Mouse (Mus musculus) regulatory T cell (primary cell): ENCODE results near the gene Nav2.

ENCODE experiments used
- in situ Hi-C: fragments of 300-600 bp; cut with MboI, MseI; formaldehyde crosslinking; loops from one replicate; pipeline ENCODE4 v1.15.1; 2025; ENCODE audit warnings: high pct_unique_total_duplicates

Nav2 gene

DNA sequence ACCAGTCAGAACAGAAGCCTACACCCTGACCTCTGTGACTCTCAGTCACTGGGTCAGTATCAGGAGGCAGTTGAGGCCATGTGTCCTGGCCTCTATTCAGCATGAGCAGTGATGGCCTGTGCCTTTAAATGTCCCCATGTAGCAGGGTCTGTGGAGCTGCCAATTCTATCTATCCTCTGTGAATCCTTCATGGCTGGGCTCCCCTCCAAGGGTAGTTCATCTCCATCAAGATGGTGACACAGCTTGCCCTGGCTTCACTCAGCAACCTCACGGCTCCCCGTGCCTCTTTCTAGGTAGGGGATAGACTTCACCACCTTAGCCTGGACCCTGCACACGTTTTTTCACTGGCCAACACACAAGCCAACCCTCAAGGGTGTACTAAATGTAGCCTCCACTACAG lies 689.3 kb downstream of the Nav2 start:
- in situ Hi-C loops, result no loop called here

DNA sequence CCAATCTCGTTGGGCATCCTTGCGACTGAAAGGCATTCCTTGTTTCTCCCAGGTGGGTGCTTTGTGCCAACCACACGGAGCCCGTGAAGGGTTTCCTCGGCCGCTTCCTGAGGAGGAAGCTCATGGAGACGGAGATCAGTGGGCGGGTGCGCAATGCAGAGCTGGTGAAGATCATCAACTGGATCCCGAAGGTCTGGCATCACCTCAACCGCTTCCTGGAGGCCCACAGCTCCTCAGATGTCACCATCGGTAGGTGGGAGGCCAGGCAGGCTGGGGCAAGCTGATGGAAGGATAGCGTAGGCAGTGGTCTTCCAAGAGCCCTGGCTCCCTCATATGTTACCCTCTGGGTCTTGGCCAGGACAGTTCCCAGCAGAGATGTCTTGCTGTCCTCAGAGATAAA lies 689.7 kb downstream of the Nav2 start:
- in situ Hi-C loops, result no loop called here

DNA sequence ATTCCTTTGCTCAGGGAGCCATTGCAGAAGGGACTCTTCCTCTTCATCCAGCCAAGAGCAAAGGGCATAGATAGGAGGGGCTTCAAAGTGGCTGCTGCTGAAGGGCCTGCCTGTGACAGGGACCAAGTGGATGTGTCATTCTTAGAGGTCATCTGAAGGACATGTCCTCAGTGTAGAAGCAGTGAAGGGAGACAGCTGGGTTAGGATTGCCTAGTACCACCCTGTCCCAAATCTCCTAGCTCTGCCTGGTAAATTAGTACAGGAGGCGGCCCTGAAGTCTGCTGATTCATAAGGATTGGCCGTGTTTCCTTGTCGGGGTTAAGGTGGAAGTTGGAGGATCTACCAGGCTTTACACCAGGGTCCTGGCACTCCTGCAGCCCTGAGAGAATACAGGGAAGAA lies 691.4 kb downstream of the Nav2 start:
- in situ Hi-C loops, result no loop called here

DNA sequence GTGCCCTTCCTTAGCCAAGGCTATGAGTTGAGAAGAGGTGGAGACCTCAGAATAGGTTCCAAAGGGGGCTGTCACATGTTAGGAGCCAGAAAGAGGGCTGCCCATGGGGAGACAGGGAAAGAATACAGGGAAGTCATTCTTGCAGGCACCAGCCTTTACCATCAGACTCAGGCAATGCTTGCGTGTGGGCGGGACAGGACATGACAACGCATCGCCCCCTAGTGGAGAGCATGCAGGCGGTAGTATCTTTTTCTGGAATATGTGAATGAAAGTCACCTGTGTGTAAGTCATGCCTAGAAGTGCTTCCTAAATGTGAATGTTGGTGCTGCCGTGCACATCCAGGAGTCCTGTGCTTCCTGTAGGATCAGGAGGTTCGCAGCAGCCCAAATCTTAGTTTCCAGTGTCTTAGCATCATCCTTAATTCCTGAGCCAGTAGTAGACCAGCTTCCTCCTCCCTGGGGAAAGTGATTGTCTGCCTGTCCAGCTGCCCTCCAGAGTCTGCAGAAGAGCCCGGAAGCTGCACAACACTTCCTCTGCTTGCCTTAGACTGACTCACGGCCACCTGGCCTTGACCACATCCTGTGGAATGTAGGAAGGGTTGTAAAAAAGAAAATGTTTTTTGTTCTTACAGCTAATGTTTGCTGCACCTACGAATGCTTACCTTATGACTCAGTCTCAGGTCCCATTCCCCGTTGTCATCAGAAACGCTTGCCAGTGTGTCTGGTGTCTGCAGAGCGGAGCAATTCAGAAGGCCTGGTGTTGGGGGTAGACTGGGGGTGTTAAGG lies 692.9 kb downstream of the Nav2 start:
- in situ Hi-C loops, result no loop called here

DNA sequence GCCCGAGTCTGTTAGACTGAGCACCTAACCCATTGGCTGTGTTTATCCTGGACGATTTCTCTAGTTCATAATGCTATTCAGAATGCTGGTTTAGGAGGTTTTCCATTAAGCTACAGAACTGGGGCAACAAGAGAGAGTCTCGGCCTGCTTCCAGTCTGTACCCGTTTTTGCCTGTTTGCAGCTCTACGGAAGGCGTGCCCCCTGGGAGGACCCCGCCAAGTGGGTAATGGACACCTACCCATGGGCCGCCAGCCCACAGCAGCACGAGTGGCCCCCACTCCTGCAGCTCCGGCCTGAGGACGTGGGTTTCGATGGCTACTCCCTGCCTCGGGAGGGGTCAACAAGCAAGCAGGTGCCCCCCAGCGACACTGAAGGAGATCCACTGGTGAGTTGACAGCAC lies 695.7 kb downstream of the Nav2 start:
- in situ Hi-C loops, result no loop called here

DNA sequence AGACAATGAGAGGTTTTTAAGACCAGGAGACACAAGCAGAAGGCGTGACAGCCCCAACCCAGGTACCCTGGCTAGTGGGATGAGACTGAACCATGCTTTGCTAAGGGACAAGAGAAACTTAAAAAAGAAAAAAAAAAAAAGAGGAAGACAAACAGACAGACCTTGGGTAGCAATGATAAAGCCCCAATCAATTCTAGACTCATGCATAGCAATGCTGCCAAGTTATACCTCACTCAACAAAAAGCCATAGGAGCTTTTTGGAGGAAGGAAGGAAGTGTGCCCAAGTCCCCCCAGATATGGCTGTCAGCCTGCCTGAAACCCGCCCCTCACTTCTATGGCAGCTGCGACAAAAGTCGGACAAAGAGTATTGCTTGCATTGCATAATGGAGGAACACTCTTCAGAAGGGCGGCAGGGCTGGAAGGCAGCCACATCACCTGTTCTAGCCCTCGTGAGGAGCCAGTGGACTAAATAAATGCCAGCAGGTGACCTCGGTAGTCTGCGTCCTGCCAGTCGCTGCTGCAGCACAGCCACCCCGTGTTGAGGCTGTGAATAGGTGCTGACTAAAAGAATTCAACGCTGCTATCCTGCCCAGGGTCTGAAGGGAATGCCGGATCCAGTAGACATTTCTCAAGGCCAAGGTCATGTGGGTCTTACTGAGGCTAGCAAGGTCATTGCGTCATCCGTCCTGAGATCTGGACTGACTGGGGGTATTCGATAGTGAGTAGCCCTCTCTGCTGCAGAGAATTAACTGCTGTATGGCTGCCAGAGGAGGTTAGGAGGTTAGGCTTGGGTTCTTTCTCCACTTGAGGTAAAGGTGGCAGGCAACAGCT lies 696.7 kb downstream of the Nav2 start:
- in situ Hi-C loops, result no loop called here

DNA sequence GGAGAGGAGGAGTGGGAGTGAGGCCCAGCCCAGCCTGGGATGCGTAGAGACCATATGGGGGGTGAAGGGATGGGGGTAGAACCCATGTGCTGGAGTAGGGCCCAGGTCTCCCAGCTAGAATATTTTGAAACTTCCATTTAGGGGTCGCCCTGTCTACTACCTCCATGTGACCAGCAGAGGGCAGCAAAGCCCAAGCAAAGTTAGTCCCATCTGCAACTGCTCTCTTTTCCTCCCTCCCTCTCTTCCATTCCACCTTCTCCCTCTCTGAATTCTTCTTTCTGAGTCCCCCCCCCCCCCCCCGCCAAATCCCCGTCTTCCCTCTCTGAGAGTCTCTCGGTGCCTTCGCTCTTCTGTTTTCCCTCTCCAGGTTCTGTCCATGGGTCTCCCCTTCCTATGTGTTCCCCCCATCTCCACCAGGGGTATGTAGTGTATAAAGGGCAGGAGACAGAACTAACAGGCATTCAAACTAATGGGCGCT lies 707.8 kb downstream of the Nav2 start:
- in situ Hi-C loops, result loop anchor here (5.0 to 10.0 kb wide), 2 partner anchors 136 to 309 kb away; no protein-coding TSS in a partner anchor

DNA sequence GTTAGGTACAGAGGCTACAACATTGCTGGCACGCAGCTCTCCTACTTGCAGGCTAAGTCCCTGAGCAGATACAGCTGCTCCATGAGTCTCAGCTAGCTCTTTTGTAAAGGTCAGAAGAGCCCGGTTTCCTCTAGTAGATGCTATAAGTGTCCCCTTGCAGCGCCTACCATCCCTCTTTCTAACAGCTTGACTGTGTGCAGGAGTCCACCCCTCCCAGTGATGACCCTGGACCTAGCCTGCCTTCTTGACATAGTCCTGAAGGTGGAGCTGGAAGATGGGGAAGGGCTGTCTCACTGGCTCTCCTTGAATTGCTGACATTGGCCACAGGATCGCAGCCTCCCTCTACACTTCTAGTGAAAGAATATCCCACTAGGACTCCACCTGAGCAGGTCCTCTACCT lies 708.6 kb downstream of the Nav2 start:
- in situ Hi-C loops, result loop anchor here (5.0 to 10.0 kb wide), 2 partner anchors 135 to 308 kb away; no protein-coding TSS in a partner anchor

DNA sequence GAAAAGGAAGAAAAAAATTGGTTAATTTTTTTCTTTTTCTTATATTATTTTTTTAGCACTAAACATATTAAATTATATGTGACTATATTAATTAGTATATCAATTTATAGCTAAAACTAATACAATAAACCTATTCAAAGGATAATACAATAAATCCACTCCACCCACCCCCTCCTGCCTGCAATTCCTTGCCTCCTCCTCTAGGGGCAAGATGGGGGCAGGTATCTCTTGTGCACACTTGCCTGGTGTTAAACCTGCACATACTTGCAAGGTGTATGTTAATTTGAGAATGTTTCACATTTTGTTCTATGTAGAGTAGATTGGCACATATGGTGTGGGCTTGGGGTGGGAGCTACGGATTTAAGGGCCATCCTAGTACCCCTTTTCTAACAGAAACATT lies 711.6 kb downstream of the Nav2 start:
- in situ Hi-C loops, result no loop called here

DNA sequence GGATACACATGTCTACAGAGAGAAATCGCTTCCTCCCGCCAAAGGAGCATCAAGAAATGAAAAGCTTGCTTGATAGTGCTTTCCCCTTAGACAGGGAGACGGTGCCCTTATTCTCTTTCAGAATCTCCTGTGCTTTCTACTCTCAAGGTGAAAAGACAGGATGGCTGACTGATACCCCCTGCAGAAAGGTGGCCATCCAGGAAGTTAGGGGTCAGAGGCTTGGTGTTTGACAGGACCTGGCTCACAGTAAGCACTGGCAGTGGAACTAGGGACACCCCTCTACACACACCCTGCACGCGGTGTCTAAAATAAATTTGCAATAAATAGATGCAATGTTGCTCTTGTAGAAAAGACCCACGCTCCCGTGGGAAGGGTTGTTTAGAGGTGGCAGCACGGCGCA lies 723.4 kb downstream of the Nav2 start:
- in situ Hi-C loops, result no loop called here

DNA sequence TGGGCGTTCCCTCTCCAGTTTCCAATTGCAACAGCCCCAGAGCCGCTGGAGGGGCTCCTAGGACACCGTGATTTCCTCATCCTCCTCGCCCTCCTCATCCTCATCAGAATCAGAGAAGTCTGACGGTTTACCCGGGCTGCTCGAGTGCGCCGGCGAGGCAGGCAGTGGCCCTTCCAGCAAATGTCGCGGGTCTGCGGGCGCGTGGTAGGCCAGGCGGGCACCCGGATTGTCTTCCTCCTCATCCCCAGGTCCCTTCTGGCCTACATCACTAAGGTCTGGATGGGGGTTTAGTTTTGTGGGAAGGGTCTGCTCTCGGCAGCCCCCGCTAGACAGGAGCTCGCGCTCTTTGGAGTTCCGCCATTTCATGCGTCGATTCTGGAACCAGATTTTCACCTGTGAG lies 723.9 kb downstream of the Nav2 start:
- in situ Hi-C loops, result no loop called here

DNA sequence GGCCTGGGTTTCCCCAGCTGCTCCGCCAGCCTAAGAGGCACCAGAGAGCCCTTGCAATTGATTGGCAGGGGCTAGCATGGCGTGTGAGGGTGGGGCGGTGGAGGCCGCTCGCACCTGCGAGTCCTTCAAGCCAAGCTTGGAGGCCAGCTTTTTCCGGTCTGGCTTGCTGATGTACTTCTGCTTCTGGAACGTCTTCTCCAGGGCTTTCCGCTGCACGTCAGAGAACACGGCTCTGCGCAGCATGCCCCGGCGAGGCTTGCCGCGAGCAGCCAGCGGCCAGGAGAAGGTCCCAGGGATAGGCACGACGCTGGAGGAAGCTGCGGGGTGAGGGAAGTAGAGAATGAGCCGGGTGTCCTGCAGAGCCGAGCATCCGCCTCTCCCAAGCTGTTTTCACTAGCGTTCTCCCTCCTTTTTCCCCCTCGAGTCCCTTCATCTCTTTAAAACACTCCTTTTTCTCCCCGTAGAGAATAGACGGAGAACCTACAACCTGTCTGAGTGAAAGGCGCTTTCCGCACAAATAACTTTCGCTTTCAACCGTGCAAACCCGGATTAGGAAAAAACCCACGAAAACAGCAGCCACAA lies 725.0 kb downstream of the Nav2 start:
- in situ Hi-C loops, result no loop called here

DNA sequence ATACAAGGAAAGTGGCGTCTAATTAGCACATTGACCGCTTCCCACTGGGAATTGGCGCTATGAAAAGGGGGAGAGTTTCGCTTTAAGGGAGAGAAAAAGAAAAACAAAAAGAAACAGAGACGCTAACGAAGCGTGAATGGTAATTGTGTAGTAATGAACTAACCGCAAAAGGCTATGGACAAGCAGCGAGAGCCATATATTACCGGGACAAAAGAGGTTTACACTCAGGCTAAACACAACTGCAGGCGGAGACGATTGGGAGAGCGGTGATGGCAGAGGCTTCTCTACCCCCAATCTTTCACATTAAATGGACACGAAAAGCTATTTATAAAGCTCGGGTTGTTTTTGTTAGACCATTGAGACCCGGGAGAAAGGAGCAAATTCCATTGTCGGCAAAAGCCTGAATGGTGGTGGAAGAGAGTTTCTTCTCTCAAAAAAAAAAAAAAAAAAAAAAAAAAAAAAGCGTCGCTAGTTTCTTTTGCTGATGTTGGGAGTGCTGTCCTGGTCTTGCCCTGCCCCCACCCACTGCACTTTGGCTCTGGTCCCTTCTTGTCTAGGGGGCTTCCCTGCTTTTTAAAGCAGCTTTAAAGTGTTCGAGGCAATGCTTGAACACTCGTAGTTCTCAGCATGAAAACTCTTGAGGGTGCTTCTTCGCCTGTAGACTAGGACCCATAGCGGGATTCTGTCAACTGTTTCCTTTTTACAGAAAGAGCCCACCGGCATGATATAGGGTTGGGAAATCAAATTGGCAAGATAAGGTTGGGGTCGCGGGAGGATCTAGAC lies 726.0 kb downstream of the Nav2 start:
- in situ Hi-C loops, result no loop called here

DNA sequence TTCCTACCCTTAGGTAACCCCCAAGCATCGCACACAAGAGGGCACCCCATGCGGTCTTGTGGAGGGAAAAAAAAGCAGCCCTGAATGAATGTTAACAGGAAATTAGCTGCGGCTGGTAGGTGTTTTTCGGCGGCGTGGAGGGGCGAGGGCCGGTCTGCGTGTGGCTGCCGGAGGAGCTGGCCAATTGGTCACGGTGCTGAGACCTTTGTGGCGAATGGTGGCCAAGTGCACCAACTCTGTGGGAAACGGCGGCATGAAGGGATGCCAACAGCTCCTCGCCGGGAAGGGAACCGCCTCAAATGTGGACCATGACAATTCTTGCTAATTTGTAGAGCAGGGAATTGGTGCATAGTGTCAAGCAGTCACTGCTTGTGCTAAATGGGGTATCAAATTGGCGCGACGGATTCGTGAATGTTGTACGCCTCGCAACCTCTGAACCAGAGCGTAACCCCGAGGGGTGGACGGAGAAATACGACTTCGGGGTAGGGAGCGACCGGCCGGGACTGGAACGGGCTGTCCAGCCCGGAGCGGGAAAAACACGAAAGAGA lies 726.6 kb downstream of the Nav2 start:
- in situ Hi-C loops, result no loop called here

DNA sequence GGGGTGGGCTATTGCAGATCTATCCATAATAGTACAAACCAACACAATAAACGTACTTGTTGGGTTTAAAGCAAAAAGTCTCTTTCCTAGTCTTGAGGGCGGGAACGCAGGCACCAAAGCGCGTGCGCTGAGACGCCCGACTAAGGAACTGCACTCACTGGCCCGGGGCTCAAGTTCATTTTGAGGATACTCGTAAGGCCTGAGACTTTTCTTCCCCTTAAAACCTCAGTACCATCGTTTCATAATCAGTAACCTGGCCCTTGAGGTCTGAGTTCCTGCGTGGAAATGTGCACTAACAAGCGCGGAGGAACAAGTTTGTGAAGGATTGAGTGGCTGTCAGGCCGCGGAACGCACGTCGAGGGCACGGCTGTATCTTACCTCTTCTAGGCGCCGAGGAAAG lies 727.5 kb downstream of the Nav2 start:
- in situ Hi-C loops, result no loop called here

DNA sequence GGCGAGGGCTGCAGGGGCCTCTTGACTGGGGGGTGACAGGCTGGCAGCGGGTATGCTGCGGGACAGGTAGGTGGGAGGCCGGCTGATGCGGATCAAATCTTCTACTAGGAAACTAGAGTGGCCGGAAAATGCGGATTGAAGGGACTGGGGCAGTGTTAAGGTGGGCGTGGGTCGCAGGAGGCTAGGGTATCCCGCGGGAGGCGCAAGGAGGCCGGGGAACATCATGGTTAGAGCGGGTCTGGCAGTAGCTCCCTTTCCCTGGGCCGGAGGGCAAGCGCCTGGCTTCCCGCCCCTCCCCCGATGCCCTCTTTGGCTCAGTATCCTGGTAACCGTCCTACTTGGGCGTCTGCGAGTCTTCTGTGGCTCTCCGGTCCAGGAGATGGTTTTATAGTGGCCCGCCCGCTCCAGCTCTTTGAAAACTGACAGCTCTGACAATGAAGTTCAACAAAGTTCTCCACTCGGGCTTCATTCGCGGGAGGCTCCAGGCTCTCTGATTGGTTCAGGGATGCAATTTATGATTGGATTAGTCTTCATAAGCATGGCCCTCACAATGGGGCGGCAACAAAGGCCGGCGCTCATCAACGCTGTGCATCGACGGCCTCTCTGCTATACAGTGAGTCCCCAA lies 728.1 kb downstream of the Nav2 start, which contains the start of gene Dbx1:
Dbx1 (minus strand) TSS at position 359 of the 625 bp plus-strand sequence.
- in situ Hi-C loops, result no loop called here

DNA sequence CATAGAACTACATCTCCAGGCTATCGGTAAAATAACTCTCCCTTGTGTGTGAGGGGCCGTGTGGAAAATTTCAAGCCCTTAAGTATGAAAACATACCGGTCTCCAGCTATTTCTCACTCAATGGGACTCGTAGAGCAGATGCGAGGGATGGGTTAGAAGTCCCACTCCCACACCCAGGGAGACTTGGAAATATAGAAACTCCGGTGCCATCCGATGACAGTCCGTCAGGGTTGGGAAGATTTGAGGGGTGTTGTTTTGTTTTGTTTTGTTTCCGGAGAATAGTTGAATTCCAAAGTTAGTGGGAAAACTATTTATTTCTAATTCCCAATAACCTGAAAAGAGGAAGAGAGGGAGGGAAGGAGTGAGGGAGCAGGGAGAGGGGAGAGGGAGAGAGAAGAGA lies 728.8 kb downstream of the Nav2 start:
- in situ Hi-C loops, result no loop called here

DNA sequence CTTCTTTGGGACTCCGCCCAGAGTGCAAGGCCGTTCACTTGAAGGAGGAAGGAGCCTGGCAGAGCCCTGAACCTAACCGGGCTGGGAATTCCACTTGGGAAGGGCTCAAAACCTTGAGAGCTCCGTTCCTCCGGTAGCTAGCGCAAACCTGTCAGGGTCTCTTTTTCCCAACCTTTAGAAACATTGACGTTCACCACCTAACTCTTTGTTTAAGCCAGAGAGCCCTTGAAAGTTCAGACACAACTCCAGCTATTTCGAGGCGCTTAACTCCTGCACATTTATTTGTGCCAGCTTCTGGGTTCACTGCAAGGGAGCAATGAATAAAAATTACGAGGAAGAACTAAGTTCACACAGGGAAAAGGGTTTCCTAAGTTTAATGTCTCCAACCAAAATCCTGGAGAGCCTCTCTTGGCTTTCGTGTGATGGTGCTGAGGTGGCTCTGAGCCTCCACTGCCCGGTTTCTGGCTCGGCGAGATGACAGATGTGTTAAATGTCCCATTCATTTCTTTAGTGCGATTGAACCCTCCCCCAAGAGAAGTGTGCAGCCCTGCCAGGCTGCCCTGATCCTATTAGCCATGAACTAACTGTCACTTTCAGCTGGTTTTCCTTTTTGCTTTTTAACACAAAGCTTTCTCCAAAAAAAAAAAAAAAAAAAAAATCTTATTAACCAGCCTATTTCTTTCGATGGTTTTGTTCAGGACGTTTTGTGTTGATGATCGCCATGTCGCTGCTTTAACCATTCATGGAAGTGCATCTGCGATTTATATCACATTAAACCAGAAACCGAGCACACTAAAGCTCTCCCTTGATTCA lies 729.5 kb downstream of the Nav2 start:
- in situ Hi-C loops, result no loop called here

DNA sequence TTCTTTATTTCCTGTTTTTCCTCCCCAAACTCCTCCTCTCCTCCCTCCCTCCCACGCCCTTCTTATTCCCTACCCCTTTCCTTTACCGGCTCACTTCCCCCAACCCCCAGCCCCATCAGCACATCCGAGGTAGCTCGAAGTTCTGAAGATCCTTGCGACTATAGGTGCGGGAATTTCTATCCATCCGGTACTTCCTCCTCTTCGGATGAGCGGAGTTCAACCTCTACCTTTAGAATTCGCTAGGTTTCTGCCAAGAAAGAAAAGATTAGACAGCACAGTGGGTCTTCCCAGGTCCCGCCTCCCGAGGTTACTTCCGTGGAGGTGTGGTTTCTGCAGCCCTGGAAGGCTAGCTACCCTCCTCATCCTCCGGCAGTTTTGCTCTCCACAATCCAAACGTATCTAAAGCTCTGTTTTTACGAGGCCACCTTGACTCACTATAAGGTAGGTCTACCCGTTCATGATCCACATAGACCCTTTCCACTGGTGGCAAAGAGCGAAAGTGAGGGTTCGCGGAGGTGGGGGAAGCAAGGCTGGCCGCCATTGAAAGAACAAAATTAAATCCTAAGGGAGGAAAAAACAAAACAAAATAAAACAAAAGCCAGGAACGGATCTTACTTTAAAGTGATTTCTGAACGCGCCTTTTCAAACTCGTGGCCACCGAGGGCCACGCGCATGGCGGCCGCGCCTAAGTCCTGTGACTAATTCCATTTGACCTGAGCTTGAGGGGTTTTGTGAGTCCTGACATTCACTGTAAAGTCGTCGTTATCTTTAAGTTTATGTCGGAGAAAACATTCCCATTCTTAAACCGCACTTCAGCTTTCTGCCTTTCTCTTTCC lies 730.6 kb downstream of the Nav2 start:
- in situ Hi-C loops, result no loop called here
